Mouse (Mus musculus) cortical plate, adult 2 months (tissue): ENCODE data around the gene Ndufv2.
"Not testable (repeated sequence)": the region's sequence is repeated elsewhere in the genome, so short reads cannot be mapped to it uniquely, and the experiment has no call there.

Experiments
- CTCF ChIP-seq: fragments of 200-500 bp; IDR thresholded peaks from 2 replicates; pipeline ENCODE4 v1.5.1; 2011; ENCODE audit warnings: mild to moderate bottlenecking, control low read depth, low read length; ENCODE audit not compliant: insufficient read depth; ENCODE audit errors: extremely low read depth
- POLR2A ChIP-seq: fragments of 200-500 bp; IDR thresholded peaks from 2 replicates; pipeline ENCODE4 v1.6.1; 2011; ENCODE audit warnings: mild to moderate bottlenecking, low read length, control low read depth; ENCODE audit not compliant: insufficient read depth; ENCODE audit errors: extremely low read depth

- not testable (repeated sequence) for TF ChIP-seq CTCF, POLR2A
These were observed 57.7 kb downstream of the Ndufv2 start for GRCm38 (mm10) chr17:66043679-66044078.
